Mouse (Mus musculus) erythroblast, embryonic 14.5 days (primary cell): ENCODE results near the gene Sipa1l3.

Experiments used
- GATA1 ChIP-seq: IDR thresholded peaks from 2 replicates; pipeline ENCODE4 v1.6.1; 2012; ENCODE audit warnings: low read length, inconsistent platforms, mixed read lengths
- TAL1 ChIP-seq: IDR thresholded peaks from 3 replicates; pipeline ENCODE4 v1.6.1; 2012; ENCODE audit warnings: low read length, inconsistent platforms, mixed read lengths

GRCm38 (mm10) chr7:29521841-29522575 is 3.6 kb upstream of the Sipa1l3 start:
- TF ChIP-seq TAL1: no peak
- no peak for TF ChIP-seq GATA1
